Mouse (Mus musculus): ENCODE measurements around the gene Gm20388. TPM values are rescaled to one million over a fixed set of nuclear protein-coding genes. Genes with fewer than 3 reads are reported as not detected.

Gm20388 gene
- polyA plus RNA-seq, 1 experiment from 2014 or later: 12.4 TPM

DNA sequence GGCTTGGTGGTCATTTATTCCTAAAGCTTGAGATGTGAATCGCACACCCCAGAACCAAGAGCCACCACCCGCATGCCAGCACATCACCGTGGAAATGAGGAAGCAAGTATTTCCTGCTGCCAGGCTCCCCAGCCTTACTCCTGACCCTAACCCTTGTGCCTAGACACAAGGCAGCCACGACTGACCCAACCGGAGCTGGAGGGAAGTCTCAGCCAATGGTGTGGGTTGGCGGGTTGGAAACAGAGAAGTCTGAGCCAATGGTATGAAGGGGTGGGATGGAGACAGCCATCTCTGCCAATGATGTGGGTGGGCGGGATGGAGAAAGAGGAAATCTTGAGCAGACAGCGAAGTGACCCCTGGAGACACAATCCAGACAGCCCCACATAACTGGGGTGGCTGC lies 1314.1 kb downstream of the Gm20388 start:
- Histone ChIP-seq H3K4me2 (ENCODE audit: low read length) (no peak overlapping the region), H3K4me1 (ENCODE audit: control insufficient read depth, insufficient read depth, low read depth, low read length) (peaks cover 3% of the 10 kb centered on the region), H3K27ac (ENCODE audit: low read depth, low read length) (no peak overlapping the region), H3K27me3 (replicated peaks; ENCODE audit: control insufficient read depth, insufficient read depth, low read length) (no peaks in the 10 kb centered on the region), H3K9ac (ENCODE audit: low read depth, low read length) (no peak overlapping the region), H3K9me3 (ENCODE audit: control insufficient read depth, low read length) (no peaks in the 10 kb centered on the region), H3K36me3 (ENCODE audit: control insufficient read depth, insufficient read depth, low read length) (no peaks in the 10 kb centered on the region), H3K4me3 (ENCODE audit: low read length) (no peak overlapping the region)
- ATAC-seq: no peak
- 73% methylated on average over 8 of the region's 8 CpGs for WGBS

DNA sequence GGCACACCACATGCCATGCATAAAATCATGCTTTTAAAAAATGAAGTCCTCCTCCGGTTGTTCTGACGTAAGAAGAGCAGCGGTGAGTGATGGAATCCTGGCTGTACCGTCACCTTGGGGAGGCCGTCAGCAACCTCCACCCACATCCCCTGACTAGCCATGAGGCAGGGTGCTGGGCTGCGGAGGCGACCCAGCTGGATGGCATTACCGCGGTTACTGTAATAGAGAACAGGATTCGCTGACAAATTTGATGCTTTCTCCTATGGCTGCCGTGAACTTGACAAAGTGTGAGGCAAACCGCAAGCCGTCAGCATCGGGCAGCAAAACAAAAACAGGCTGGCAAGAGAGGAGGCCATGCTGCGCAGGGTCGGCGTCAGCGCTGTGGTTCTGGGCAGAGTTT lies 1317.1 kb downstream of the Gm20388 start:
- Histone ChIP-seq H3K4me1 (ENCODE audit: control insufficient read depth, insufficient read depth, low read depth, low read length) (no peaks in the 10 kb centered on the region), H3K9me3 (ENCODE audit: control insufficient read depth, low read length) (no peaks in the 10 kb centered on the region), H3K27me3 (replicated peaks; ENCODE audit: control insufficient read depth, insufficient read depth, low read length) (no peaks in the 10 kb centered on the region), H3K4me2 (ENCODE audit: low read length) (no peak overlapping the region), H3K36me3 (ENCODE audit: control insufficient read depth, insufficient read depth, low read length) (no peaks in the 10 kb centered on the region), H3K4me3 (ENCODE audit: low read length) (no peak overlapping the region), H3K9ac (ENCODE audit: low read depth, low read length) (no peak overlapping the region), H3K27ac (ENCODE audit: low read depth, low read length) (no peak overlapping the region)
- 63% methylated on average over 18 of the region's 18 CpGs for WGBS
- ATAC-seq: peak; percentile 17; the same call in 1 of the 2 replicates

DNA sequence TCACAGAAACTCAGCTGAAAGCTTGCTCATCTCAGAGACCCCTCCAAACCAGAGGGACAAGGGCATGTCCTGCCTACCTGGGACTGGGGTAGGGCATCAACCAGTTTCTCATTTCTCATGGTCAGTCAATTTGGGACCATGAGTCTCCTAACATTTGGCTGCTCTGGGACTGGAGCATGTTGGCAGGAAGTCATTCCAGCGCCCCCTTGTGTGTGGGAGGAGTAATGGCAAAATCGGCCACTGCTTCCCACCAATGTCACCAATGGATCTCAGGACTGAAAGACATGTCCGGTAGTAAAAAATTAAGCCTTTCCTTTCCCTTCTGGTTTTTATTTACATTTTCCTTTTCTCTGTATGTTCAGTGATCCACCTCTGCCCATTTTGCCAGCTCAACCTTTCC lies 1318.3 kb downstream of the Gm20388 start:
- no peaks in the 10 kb centered on the region for H3K9me3 ChIP-seq (ENCODE audit: control insufficient read depth, low read length)
- no peaks in the 10 kb centered on the region for H3K27me3 ChIP-seq (replicated peaks; ENCODE audit: control insufficient read depth, insufficient read depth, low read length)
- no peak overlapping the region for H3K4me3 ChIP-seq (ENCODE audit: low read length)
- 68% methylated on average over 3 of the region's 3 CpGs for WGBS
- no peaks in the 10 kb centered on the region for H3K36me3 ChIP-seq (ENCODE audit: control insufficient read depth, insufficient read depth, low read length)
- ATAC-seq: no peak
- H3K27ac ChIP-seq (ENCODE audit: low read depth, low read length): no peak overlapping the region
- H3K9ac ChIP-seq (ENCODE audit: low read depth, low read length): no peak overlapping the region
- H3K4me1 ChIP-seq (ENCODE audit: control insufficient read depth, insufficient read depth, low read depth, low read length): no peaks in the 10 kb centered on the region
- no peak overlapping the region for H3K4me2 ChIP-seq (ENCODE audit: low read length)

DNA sequence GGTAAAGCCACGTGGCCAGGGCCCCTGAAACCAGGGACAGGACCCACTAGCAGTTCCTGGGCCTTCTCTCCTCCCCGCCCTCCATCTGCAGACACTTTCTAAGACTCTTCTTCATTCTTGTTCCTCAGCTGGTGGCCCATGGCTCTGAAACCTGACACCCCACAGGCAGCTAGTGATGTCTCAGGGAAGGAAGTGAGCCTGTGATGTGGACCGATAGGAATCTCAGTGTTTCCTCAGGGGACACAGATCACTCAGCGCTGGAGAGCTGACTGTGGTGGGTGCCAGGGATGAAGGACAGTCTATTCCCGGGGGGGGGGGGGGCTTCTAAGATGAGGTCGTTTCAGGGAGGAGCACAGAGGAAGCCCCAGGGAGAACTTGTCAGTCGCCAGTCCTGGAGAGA lies 1318.9 kb downstream of the Gm20388 start:
- no peak for ATAC-seq
- Histone ChIP-seq H3K9me3 (ENCODE audit: control insufficient read depth, low read length) (no peaks in the 10 kb centered on the region), H3K4me2 (ENCODE audit: low read length) (no peak overlapping the region), H3K36me3 (ENCODE audit: control insufficient read depth, insufficient read depth, low read length) (no peaks in the 10 kb centered on the region), H3K27ac (ENCODE audit: low read depth, low read length) (no peak overlapping the region), H3K27me3 (replicated peaks; ENCODE audit: control insufficient read depth, insufficient read depth, low read length) (no peaks in the 10 kb centered on the region), H3K9ac (ENCODE audit: low read depth, low read length) (no peak overlapping the region), H3K4me1 (ENCODE audit: control insufficient read depth, insufficient read depth, low read depth, low read length) (no peaks in the 10 kb centered on the region), H3K4me3 (ENCODE audit: low read length) (no peak overlapping the region)
- 35% methylated on average over 7 of the region's 7 CpGs for WGBS

DNA sequence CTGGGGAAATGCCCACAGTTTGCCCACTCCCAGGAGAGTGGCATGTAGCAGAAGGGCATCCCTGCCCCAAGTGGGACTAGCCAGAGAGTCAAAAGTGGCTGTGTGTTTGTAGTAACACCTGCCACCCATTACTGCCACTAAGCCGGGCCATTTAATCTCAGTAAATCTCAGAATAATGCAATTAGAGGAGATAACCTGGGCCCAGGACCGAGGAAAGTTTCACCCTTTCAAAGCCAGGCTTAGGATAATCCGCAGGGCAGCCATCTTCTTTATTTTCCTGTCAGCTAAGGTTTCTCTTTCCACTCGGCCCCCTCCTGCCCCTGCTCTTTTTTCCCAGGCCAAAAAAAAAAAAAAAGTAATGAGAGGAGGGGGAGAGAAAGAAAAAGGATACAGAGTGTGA lies 1322.6 kb downstream of the Gm20388 start:
- 50% methylated on average over 4 of the region's 4 CpGs for WGBS
- no peak for ATAC-seq
- no peak overlapping the region for H3K4me2 ChIP-seq (ENCODE audit: low read length)

DNA sequence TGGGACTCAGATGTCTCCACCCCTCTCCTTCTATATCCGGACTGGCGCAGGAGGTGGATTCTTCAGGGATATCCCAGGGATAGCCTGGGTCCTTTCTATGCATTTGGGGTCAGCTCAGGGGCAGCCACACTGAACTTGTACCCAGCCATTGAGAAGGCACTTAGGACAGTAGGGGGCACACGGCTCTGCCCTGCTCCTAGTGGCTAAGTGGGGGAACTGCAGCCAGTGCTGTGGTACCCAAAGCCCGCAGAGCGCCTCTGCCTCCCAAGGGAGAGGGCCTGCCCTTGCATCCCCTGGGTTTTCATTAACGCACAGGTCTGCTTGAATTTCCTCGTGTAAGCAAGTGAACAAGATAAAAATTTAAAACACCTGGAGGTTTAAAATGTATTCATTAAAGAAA lies 1324.3 kb downstream of the Gm20388 start:
- WGBS: 67% methylated on average over 7 of the region's 7 CpGs
- H3K27ac ChIP-seq (ENCODE audit: low read depth, low read length): no peak overlapping the region
- H3K9me3 ChIP-seq (ENCODE audit: control insufficient read depth, low read length): no peaks in the 10 kb centered on the region
- H3K4me3 ChIP-seq (ENCODE audit: low read length): no peak overlapping the region
- no peak overlapping the region for H3K4me2 ChIP-seq (ENCODE audit: low read length)
- H3K4me1 ChIP-seq (ENCODE audit: control insufficient read depth, insufficient read depth, low read depth, low read length): no peaks in the 10 kb centered on the region
- no peak for ATAC-seq
- H3K36me3 ChIP-seq (ENCODE audit: control insufficient read depth, insufficient read depth, low read length): no peaks in the 10 kb centered on the region
- no peak overlapping the region for H3K9ac ChIP-seq (ENCODE audit: low read depth, low read length)
- no peaks in the 10 kb centered on the region for H3K27me3 ChIP-seq (replicated peaks; ENCODE audit: control insufficient read depth, insufficient read depth, low read length)

More for the DNA sequence above, 1322.6 kb downstream of the Gm20388 start:
- H3K27ac ChIP-seq (ENCODE audit: low read depth, low read length): no peak overlapping the region
- no peaks in the 10 kb centered on the region for H3K27me3 ChIP-seq (replicated peaks; ENCODE audit: control insufficient read depth, insufficient read depth, low read length)
- no peak overlapping the region for H3K4me3 ChIP-seq (ENCODE audit: low read length)
- no peaks in the 10 kb centered on the region for H3K9me3 ChIP-seq (ENCODE audit: control insufficient read depth, low read length)
- H3K9ac ChIP-seq (ENCODE audit: low read depth, low read length): no peak overlapping the region
- no peaks in the 10 kb centered on the region for H3K36me3 ChIP-seq (ENCODE audit: control insufficient read depth, insufficient read depth, low read length)
- no peaks in the 10 kb centered on the region for H3K4me1 ChIP-seq (ENCODE audit: control insufficient read depth, insufficient read depth, low read depth, low read length)

DNA sequence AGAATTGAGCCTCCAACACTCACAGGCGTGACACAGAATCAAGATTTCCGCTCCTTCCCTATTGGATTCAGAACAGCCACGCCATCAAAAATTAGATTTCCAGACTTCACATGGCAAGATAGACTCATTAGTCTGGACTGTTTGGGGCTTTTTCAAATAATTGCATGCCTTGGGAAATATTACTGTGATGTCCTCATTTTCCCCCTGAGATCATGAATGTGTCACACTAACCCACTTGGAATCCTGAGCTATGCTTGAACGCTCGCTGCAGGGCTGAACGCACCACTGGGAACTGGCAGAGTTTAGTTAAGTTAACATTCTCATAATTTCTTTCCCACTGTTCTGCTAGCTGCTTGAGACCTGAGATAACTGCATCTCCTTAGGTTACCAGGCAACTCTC lies 1329.0 kb downstream of the Gm20388 start:
- 66% methylated on average over 6 of the region's 6 CpGs for WGBS
- Histone ChIP-seq H3K4me1 (ENCODE audit: control insufficient read depth, insufficient read depth, low read depth, low read length) (peaks cover 17% of the 10 kb centered on the region), H3K27ac (ENCODE audit: low read depth, low read length) (no peak overlapping the region), H3K27me3 (replicated peaks; ENCODE audit: control insufficient read depth, insufficient read depth, low read length) (no peaks in the 10 kb centered on the region), H3K36me3 (ENCODE audit: control insufficient read depth, insufficient read depth, low read length) (no peaks in the 10 kb centered on the region), H3K4me2 (ENCODE audit: low read length) (no peak overlapping the region), H3K9me3 (ENCODE audit: control insufficient read depth, low read length) (no peaks in the 10 kb centered on the region), H3K4me3 (ENCODE audit: low read length) (no peak overlapping the region), H3K9ac (ENCODE audit: low read depth, low read length) (no peak overlapping the region)
- 0 out of 2 replicates have a peak, but pooled peaks have one; percentile 27 for ATAC-seq

DNA sequence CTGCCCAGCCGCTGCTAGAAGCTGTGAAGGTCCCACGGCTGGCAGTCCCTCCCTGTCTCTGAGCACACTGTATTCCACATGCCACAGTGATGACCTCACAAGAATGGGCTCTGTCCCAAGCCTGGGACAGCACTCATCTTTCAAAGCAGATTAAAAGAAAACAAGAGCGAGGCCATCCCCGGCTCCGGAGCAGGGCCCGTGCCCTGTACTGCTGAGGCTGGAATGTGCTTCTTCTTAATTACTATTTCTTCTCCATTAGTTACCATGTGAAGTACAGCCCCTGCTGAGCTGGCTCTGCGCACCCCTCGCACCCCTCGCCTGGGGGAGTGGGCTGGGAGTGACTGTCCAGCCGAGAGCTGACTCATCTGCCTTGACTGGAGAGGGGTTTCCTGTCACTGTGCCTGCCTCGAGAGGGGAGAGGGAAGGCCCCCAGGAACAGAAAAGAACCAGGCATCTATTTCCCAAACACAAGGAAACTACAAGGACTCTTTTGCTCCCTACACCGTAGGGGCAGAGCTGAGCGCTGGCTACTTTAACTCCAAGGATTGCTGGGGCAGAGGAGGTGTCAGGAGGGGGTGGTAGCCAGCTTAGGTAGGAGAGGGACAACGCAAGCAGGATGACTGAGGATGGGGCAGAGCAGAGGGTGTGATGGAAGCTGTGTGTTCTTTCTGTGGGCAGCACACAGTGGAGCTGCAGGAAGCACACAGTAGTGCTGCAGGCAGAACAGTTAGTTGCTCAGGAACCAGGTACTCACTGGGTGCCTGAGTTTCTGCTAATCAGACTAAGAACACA lies 1331.3 kb downstream of the Gm20388 start:
- peak overlapping the region; percentile 41 for H3K9ac ChIP-seq (ENCODE audit: low read depth, low read length)
- 0 out of 2 replicates have a peak overlapping the region, but pooled peaks have one; percentile 6 for H3K4me2 ChIP-seq (ENCODE audit: low read length)
- H3K9me3 ChIP-seq (ENCODE audit: control insufficient read depth, low read length): no peaks in the 10 kb centered on the region
- H3K4me1 ChIP-seq (ENCODE audit: control insufficient read depth, insufficient read depth, low read depth, low read length): peaks cover 17% of the 10 kb centered on the region
- H3K27me3 ChIP-seq (replicated peaks; ENCODE audit: control insufficient read depth, insufficient read depth, low read length): no peaks in the 10 kb centered on the region
- H3K4me3 ChIP-seq (ENCODE audit: low read length): no peak overlapping the region
- ATAC-seq: peak; percentile 77
- no peak overlapping the region for H3K27ac ChIP-seq (ENCODE audit: low read depth, low read length)
- H3K36me3 ChIP-seq (ENCODE audit: control insufficient read depth, insufficient read depth, low read length): no peaks in the 10 kb centered on the region
- WGBS: 10% methylated on average over 14 of the region's 14 CpGs

DNA sequence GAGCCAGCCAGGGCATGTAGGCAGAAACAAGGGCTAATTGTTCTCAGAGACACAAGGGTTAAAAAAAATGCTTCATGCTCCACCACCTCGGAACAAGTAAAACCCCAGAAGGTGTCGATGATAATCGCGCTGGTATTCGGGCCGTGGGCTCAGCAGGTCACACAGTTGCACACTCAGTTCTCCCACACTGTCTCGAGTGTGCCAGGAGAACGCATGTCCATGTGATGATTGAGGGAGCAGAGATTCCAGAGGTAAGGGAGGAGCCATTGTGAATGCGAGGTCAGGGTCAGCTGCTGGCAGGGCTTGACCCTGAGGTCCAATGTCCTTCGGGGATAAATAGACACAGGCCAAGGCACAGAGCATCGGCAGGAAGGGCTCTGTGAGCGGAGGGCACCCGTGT lies 1332.0 kb downstream of the Gm20388 start:
- Histone ChIP-seq H3K9ac (ENCODE audit: low read depth, low read length) (no peak overlapping the region), H3K4me3 (ENCODE audit: low read length) (no peak overlapping the region), H3K27me3 (replicated peaks; ENCODE audit: control insufficient read depth, insufficient read depth, low read length) (no peaks in the 10 kb centered on the region), H3K36me3 (ENCODE audit: control insufficient read depth, insufficient read depth, low read length) (no peaks in the 10 kb centered on the region), H3K9me3 (ENCODE audit: control insufficient read depth, low read length) (no peaks in the 10 kb centered on the region), H3K27ac (ENCODE audit: low read depth, low read length) (no peak overlapping the region), H3K4me2 (ENCODE audit: low read length) (no peak overlapping the region), H3K4me1 (ENCODE audit: control insufficient read depth, insufficient read depth, low read depth, low read length) (peaks cover 17% of the 10 kb centered on the region)
- ATAC-seq: no peak
- WGBS: 10% methylated on average over 13 of the region's 13 CpGs
